Mouse (Mus musculus): ENCODE measurements around the gene Mlip. TPM values are rescaled to one million over a fixed set of nuclear protein-coding genes. Genes with fewer than 3 reads are reported as not detected.

The Mlip gene
- total RNA-seq, 1 experiment: not detected

DNA sequence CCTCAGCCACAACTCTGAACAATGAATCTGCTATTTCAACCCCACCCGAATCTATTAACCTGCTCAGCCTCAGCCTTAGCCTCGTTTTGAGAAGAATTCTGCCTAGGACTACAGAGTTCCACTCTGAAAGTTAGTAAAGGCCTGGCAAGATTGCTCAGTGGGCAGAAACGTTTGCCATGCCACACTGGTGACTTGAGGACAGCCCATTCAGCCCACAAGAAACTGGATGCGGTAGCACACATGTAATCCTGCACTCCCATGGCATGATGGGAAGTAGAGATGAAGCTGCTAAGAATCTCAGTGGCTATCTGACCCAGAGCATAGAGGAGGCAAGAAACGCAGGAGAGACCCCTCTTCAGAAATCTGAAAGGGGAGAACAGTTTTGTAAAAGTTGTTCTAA, 73.4 kb downstream of the Mlip start:
- no peak overlapping the region for H3K9ac ChIP-seq (ENCODE audit: insufficient read depth, low read depth, low read length, poor library complexity, severe bottlenecking)
- H3K4me1 ChIP-seq (ENCODE audit: control insufficient read depth in 2 of 2, insufficient read depth in 2 of 2, low read length in 2 of 2, poor library complexity in 1 of 2): no peaks in the 10 kb centered on the region
- TF ChIP-seq ZNF384 (IDR thresholded peaks at IDR 0.05; ENCODE audit: low read depth, low read length) (no peak), CHD2 (IDR thresholded peaks at IDR 0.05; ENCODE audit: low read depth, low read length) (no peak), HCFC1 (IDR thresholded peaks at IDR 0.05; ENCODE audit: borderline replicate concordance, insufficient read depth, low read length) (no peak), MAFK (IDR thresholded peaks at IDR 0.05; ENCODE audit: insufficient read depth, low read depth, low read length) (no peak), ZC3H11A (IDR thresholded peaks at IDR 0.05; ENCODE audit: borderline replicate concordance, low read depth, low read length) (no peak)
- DNase-seq (ENCODE audit: low read depth, low spot score): no peak
- in situ Hi-C loops (cut with MboI; ENCODE audit: low sequenced_read_pairs in 2 of 2, unreplicated experiment in 2 of 2): no loop called here
- no peaks in the 10 kb centered on the region for H3K36me3 ChIP-seq (ENCODE audit: control insufficient read depth, insufficient read depth, low read length, poor library complexity, severe bottlenecking)
- no peak overlapping the region for H3K27ac ChIP-seq (ENCODE audit: insufficient read depth, low read depth, low read length, poor library complexity, severe bottlenecking)
- no peaks in the 10 kb centered on the region for H3K9me3 ChIP-seq (ENCODE audit: control insufficient read depth, insufficient read depth, low read depth, low read length)
- H3K4me3 ChIP-seq (ENCODE audit: insufficient read depth in 1 of 2, low read depth in 1 of 2, low read length in 2 of 2, poor library complexity in 1 of 2, severe bottlenecking in 1 of 2): no peak overlapping the region

- no peak overlapping the region for H3K9ac ChIP-seq (ENCODE audit: insufficient read depth, low read depth, low read length, poor library complexity, severe bottlenecking)
- in situ Hi-C loops (cut with MboI; ENCODE audit: low sequenced_read_pairs in 2 of 2, unreplicated experiment in 2 of 2): no loop called here
- H3K4me1 ChIP-seq (ENCODE audit: control insufficient read depth in 2 of 2, insufficient read depth in 2 of 2, low read length in 2 of 2, poor library complexity in 1 of 2): no peaks in the 10 kb centered on the region
- no peaks in the 10 kb centered on the region for H3K36me3 ChIP-seq (ENCODE audit: control insufficient read depth, insufficient read depth, low read length, poor library complexity, severe bottlenecking)
- H3K4me3 ChIP-seq (ENCODE audit: insufficient read depth in 1 of 2, low read depth in 1 of 2, low read length in 2 of 2, poor library complexity in 1 of 2, severe bottlenecking in 1 of 2): no peak overlapping the region
- no peaks in the 10 kb centered on the region for H3K9me3 ChIP-seq (ENCODE audit: control insufficient read depth, insufficient read depth, low read depth, low read length)
- TF ChIP-seq MAFK (IDR thresholded peaks at IDR 0.05; ENCODE audit: insufficient read depth, low read depth, low read length) (no peak), ZNF384 (IDR thresholded peaks at IDR 0.05; ENCODE audit: low read depth, low read length) (no peak), ZC3H11A (IDR thresholded peaks at IDR 0.05; ENCODE audit: borderline replicate concordance, low read depth, low read length) (no peak), CHD2 (IDR thresholded peaks at IDR 0.05; ENCODE audit: low read depth, low read length) (no peak), HCFC1 (IDR thresholded peaks at IDR 0.05; ENCODE audit: borderline replicate concordance, insufficient read depth, low read length) (no peak)
- H3K27ac ChIP-seq (ENCODE audit: insufficient read depth, low read depth, low read length, poor library complexity, severe bottlenecking): no peak overlapping the region
- DNase-seq (ENCODE audit: low read depth, low spot score): no peak
Measured at GRCm38 (mm10) chr9:77278055-77278454, 74.7 kb downstream of the Mlip start.

DNA sequence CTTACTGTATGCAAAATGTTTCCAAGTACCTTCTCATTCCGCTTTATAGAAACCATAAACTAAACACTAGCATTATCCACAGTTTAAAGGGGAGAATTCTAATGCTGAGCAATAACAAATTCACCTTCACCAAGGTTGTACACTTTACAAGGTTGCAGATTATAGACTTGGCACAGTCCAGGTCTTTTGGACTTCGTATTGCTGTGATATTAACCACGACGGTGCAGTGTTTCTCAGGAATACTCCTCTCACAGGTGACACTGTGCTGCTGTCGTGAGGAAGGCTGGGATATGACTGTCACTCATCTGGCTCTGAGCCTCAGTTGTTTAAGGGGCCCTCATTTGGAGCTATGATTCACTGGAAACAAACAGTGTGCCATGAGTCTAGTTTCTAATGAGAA, 75.5 kb downstream of the Mlip start:
- H3K9me3 ChIP-seq (ENCODE audit: control insufficient read depth, insufficient read depth, low read depth, low read length): no peaks in the 10 kb centered on the region

DNA sequence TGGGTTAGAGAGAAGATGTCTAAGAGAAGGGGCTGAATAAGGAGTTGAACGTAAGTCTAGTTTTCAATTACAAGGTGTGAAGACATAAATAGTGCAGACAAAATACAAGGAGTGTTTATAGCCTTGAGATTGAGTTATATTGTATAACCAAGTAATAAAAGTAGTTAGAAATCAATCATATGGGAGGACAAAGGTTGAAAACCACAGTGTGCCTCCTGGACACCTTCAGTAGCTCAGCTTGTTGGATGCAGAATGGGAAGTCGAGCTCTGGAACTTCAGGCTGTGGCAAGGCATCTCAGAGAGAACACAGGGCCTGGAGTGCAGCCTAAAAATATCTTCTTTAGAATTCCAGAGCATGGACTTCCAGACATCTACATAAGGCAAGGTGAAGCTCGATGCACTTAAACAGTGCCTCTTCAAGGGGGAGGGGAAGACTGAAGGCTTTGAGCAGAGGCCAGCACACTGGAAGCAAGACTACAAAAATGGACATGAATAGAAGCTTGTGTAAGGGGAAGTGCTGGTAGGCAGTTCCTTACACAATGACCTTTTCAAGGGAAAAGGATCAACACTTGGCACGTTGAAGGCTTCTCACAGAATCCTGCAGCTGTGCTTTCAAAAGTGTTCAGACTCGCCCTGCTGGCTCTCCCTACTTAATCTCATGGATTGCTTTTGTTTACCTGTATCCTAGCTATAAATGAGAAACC, 76.2 kb downstream of the Mlip start:
- H3K4me1 ChIP-seq (ENCODE audit: control insufficient read depth in 2 of 2, insufficient read depth in 2 of 2, low read length in 2 of 2, poor library complexity in 1 of 2): no peaks in the 10 kb centered on the region
- H3K36me3 ChIP-seq (ENCODE audit: control insufficient read depth, insufficient read depth, low read length, poor library complexity, severe bottlenecking): no peaks in the 10 kb centered on the region
- in situ Hi-C loops (cut with MboI; ENCODE audit: low sequenced_read_pairs in 2 of 2, unreplicated experiment in 2 of 2): no loop called here
- H3K27ac ChIP-seq (ENCODE audit: insufficient read depth, low read depth, low read length, poor library complexity, severe bottlenecking): no peak overlapping the region
- DNase-seq (ENCODE audit: low read depth, low spot score): no peak
- no peak overlapping the region for H3K4me3 ChIP-seq (ENCODE audit: insufficient read depth in 1 of 2, low read depth in 1 of 2, low read length in 2 of 2, poor library complexity in 1 of 2, severe bottlenecking in 1 of 2)
- H3K9me3 ChIP-seq (ENCODE audit: control insufficient read depth, insufficient read depth, low read depth, low read length): no peaks in the 10 kb centered on the region
- TF ChIP-seq ZNF384 (IDR thresholded peaks at IDR 0.05; ENCODE audit: low read depth, low read length): no peak
- no peak for TF ChIP-seq HCFC1 (IDR thresholded peaks at IDR 0.05; ENCODE audit: borderline replicate concordance, insufficient read depth, low read length)
- TF ChIP-seq ZC3H11A (IDR thresholded peaks at IDR 0.05; ENCODE audit: borderline replicate concordance, low read depth, low read length): no peak
- no peak for TF ChIP-seq MAFK (IDR thresholded peaks at IDR 0.05; ENCODE audit: insufficient read depth, low read depth, low read length)
- no peak for TF ChIP-seq CHD2 (IDR thresholded peaks at IDR 0.05; ENCODE audit: low read depth, low read length)
- H3K9ac ChIP-seq (ENCODE audit: insufficient read depth, low read depth, low read length, poor library complexity, severe bottlenecking): no peak overlapping the region

More for the DNA sequence above, 75.5 kb downstream of the Mlip start:
- no peak overlapping the region for H3K4me3 ChIP-seq (ENCODE audit: insufficient read depth in 1 of 2, low read depth in 1 of 2, low read length in 2 of 2, poor library complexity in 1 of 2, severe bottlenecking in 1 of 2)
- TF ChIP-seq HCFC1 (IDR thresholded peaks at IDR 0.05; ENCODE audit: borderline replicate concordance, insufficient read depth, low read length) (no peak), MAFK (IDR thresholded peaks at IDR 0.05; ENCODE audit: insufficient read depth, low read depth, low read length) (no peak), ZC3H11A (IDR thresholded peaks at IDR 0.05; ENCODE audit: borderline replicate concordance, low read depth, low read length) (no peak), ZNF384 (IDR thresholded peaks at IDR 0.05; ENCODE audit: low read depth, low read length) (no peak), CHD2 (IDR thresholded peaks at IDR 0.05; ENCODE audit: low read depth, low read length) (no peak)
- in situ Hi-C loops (cut with MboI; ENCODE audit: low sequenced_read_pairs in 2 of 2, unreplicated experiment in 2 of 2): no loop called here
- H3K27ac ChIP-seq (ENCODE audit: insufficient read depth, low read depth, low read length, poor library complexity, severe bottlenecking): no peak overlapping the region
- no peak overlapping the region for H3K9ac ChIP-seq (ENCODE audit: insufficient read depth, low read depth, low read length, poor library complexity, severe bottlenecking)
- no peak for DNase-seq (ENCODE audit: low read depth, low spot score)
- H3K4me1 ChIP-seq (ENCODE audit: control insufficient read depth in 2 of 2, insufficient read depth in 2 of 2, low read length in 2 of 2, poor library complexity in 1 of 2): no peaks in the 10 kb centered on the region
- H3K36me3 ChIP-seq (ENCODE audit: control insufficient read depth, insufficient read depth, low read length, poor library complexity, severe bottlenecking): no peaks in the 10 kb centered on the region
